Mouse (Mus musculus) intestine, embryonic 14.5 days (tissue): ENCODE measurements at regions not wholly inside any gene's neighbourhood (a gene's known extent, or its start where the extent isn't known, plus 50 kb on each side); places are given as distances from the start of the nearest gene placed in this dataset.

ENCODE experiments used
- ATAC-seq: fragments of 200-750 bp; cut with Nextera tagmentation; replicated peaks from 2 replicates; pipeline ENCODE4 v1.8.0; 2017; ENCODE audit warnings: low read depth, moderate number of reproducible peaks, moderate TSS enrichment, moderate library complexity; ENCODE audit not compliant: low FRiP score, low TSS enrichment
- DNase-seq: peaks from one replicate; pipeline ENCODE4 v3.0.0-alpha.2; 2018; ENCODE audit warnings: low spot score
- H3K27ac ChIP-seq: fragments of 300-500 bp; sonication (generic); 2 replicates; pipeline ENCODE4 v1.5.1; 2014; ENCODE audit warnings: low read depth, mild to moderate bottlenecking, control low read depth
- H3K27me3 ChIP-seq: fragments of 300-500 bp; sonication (generic); replicated peaks from 2 replicates; pipeline ENCODE4 v1.6.1; 2014; ENCODE audit warnings: low read length, control low read depth; ENCODE audit not compliant: control insufficient read depth, insufficient read depth
- H3K36me3 ChIP-seq: fragments of 300-500 bp; sonication (generic); 2 replicates; pipeline ENCODE4 v1.6.1; 2014; ENCODE audit warnings: low read length, control low read depth; ENCODE audit not compliant: control insufficient read depth, insufficient read depth
- H3K4me1 ChIP-seq: fragments of 300-500 bp; sonication (generic); replicated peaks from 2 replicates; pipeline ENCODE4 v1.6.1; 2014; ENCODE audit warnings: low read length, control low read depth, mixed read lengths; ENCODE audit not compliant: control insufficient read depth, insufficient read depth
- H3K4me2 ChIP-seq: fragments of 300-500 bp; sonication (generic); 2 replicates; pipeline ENCODE4 v1.6.1; 2014; ENCODE audit warnings: low read length
- H3K4me3 ChIP-seq: fragments of 300-500 bp; sonication (generic); 2 replicates; pipeline ENCODE4 v1.5.1; 2014; ENCODE audit warnings: low read depth, low read length, control low read depth, mixed read lengths
- H3K9ac ChIP-seq: fragments of 300-500 bp; sonication (generic); 2 replicates; pipeline ENCODE4 v1.6.1; 2014; ENCODE audit warnings: mild to moderate bottlenecking, low read length
- H3K9me3 ChIP-seq: fragments of 300-500 bp; sonication (generic); 2 replicates; pipeline ENCODE4 v1.6.1; 2016; ENCODE audit warnings: low read length, control low read depth; ENCODE audit not compliant: control insufficient read depth
- WGBS: fragments of 180-500 bp; shearing (Covaris S2); extraction: QIAGEN DNeasy Blood & Tissue Kit; methylation state at CpG from one replicate; pipeline ENCODE4 v1.1.7; 2014; 5-methylcytosine and 5-hydroxymethylcytosine counted together

- no peak for DNase-seq
- H3K9me3 ChIP-seq: no peaks in the 10 kb centered on the region
- H3K4me1 ChIP-seq: peaks cover 12% of the 10 kb centered on the region
- H3K4me3 ChIP-seq: no peak overlapping the region
- H3K4me2 ChIP-seq: no peak overlapping the region
- no peaks in the 10 kb centered on the region for H3K27me3 ChIP-seq
- H3K36me3 ChIP-seq: no peaks in the 10 kb centered on the region
- WGBS: 71% methylated on average over 5 of the region's 5 CpGs
- no peak overlapping the region for H3K27ac ChIP-seq
- H3K9ac ChIP-seq: no peak overlapping the region
- no peak for ATAC-seq
Measured at GRCm38 (mm10) chr8:26887551-26887950, 89.6 kb upstream of the Zfp703 start.

DNA sequence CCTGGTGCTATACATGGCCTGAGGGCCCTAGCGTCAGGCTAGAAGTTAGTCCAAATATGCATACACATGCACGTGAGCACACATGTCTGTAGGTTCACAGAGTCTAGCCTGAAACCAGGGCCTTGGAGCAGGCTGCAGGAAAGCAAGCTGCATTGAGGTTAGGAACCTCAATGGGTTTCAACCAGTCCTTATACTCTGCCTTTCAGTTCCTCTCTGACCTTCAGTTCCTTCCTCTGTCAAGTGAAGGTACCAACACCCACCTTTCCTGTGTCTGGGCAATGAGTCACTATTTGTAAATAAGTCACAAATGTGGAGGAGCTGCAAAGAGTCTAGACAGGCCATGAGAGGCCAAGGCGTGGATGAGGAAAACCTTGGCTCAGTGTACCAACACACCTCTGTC is 89.1 kb upstream of the Zfp703 start:
- Histone ChIP-seq H3K36me3 (no peaks in the 10 kb centered on the region), H3K27me3 (no peaks in the 10 kb centered on the region), H3K4me3 (no peak overlapping the region), H3K4me1 (peaks cover 12% of the 10 kb centered on the region), H3K9me3 (no peaks in the 10 kb centered on the region), H3K9ac (no peak overlapping the region), H3K27ac (no peak overlapping the region), H3K4me2 (no peak overlapping the region)
- ATAC-seq (peak; percentile 25; the same call in 1 of the 2 replicates), DNase-seq (no peak)
- WGBS: 62% methylated on average over 3 of the region's 3 CpGs

GRCm38 (mm10) chr8:26891881-26892280 is 85.2 kb upstream of the Zfp703 start:
- no peak overlapping the region for H3K9ac ChIP-seq
- no peaks in the 10 kb centered on the region for H3K36me3 ChIP-seq
- H3K4me3 ChIP-seq: no peak overlapping the region
- DNase-seq (no peak), ATAC-seq (no peak)
- 75% methylated on average over 11 of the region's 11 CpGs for WGBS
- no peak overlapping the region for H3K27ac ChIP-seq
- no peaks in the 10 kb centered on the region; the same call in 1 of the 2 replicates for H3K4me1 ChIP-seq
- H3K4me2 ChIP-seq: no peak overlapping the region
- H3K9me3 ChIP-seq: no peaks in the 10 kb centered on the region
- no peaks in the 10 kb centered on the region; the same call in 1 of the 2 replicates for H3K27me3 ChIP-seq

- no peak for ATAC-seq
Measured at GRCm38 (mm10) chr8:26892380-26892779, 84.7 kb upstream of the Zfp703 start.

GRCm38 (mm10) chr8:26895867-26896266 is 81.3 kb upstream of the Zfp703 start:
- Histone ChIP-seq H3K27ac (no peak overlapping the region), H3K9ac (no peak overlapping the region), H3K4me3 (no peak overlapping the region), H3K4me1 (no peaks in the 10 kb centered on the region), H3K27me3 (no peaks in the 10 kb centered on the region; the same call in 1 of the 2 replicates), H3K9me3 (no peaks in the 10 kb centered on the region), H3K36me3 (no peaks in the 10 kb centered on the region), H3K4me2 (no peak overlapping the region)
- WGBS: 83% methylated on average over 11 of the region's 11 CpGs
- ATAC-seq (no peak), DNase-seq (no peak)

More at GRCm38 (mm10) chr8:26892380-26892779, 84.7 kb upstream of the Zfp703 start:
- no peaks in the 10 kb centered on the region for H3K36me3 ChIP-seq
- no peaks in the 10 kb centered on the region for H3K9me3 ChIP-seq
- H3K4me1 ChIP-seq: no peaks in the 10 kb centered on the region; the same call in 1 of the 2 replicates
- WGBS: 83% methylated on average over 7 of the region's 7 CpGs
- no peak overlapping the region for H3K9ac ChIP-seq
- H3K4me2 ChIP-seq: no peak overlapping the region
- no peak for DNase-seq
- H3K27ac ChIP-seq: no peak overlapping the region
- no peaks in the 10 kb centered on the region; the same call in 1 of the 2 replicates for H3K27me3 ChIP-seq
- H3K4me3 ChIP-seq: no peak overlapping the region

DNA sequence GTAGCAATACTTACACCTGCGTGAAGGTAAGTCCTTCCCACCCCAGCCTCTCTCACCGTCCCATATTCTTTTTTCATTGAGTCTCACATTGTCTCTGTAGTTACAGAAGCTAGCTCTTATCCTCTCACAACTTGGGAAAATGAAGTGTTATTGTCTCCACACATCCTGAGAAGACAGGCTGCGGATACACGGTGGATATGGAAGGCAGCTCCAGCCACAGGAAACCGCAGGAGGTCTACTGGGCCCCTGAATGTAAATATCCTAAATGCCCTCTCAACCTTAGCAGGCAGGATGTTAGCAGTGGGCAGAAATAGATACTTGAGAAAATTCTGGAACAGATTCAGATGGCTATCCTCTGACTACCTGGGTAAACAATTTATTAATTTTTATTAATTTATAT is 73.8 kb upstream of the Zfp703 start:
- no peak for DNase-seq
- H3K9me3 ChIP-seq: no peaks in the 10 kb centered on the region
- H3K9ac ChIP-seq: no peak overlapping the region
- H3K4me1 ChIP-seq: peaks cover 9% of the 10 kb centered on the region; the same call in 1 of the 2 replicates
- H3K4me3 ChIP-seq: no peak overlapping the region
- ATAC-seq: no peak
- 53% methylated on average over 5 of the region's 5 CpGs for WGBS
- H3K27me3 ChIP-seq: no peaks in the 10 kb centered on the region
- H3K4me2 ChIP-seq: no peak overlapping the region
- no peak overlapping the region for H3K27ac ChIP-seq
- no peaks in the 10 kb centered on the region for H3K36me3 ChIP-seq

GRCm38 (mm10) chr8:26906257-26906656 is 70.9 kb upstream of the Zfp703 start:
- Histone ChIP-seq H3K36me3 (no peaks in the 10 kb centered on the region), H3K27me3 (no peaks in the 10 kb centered on the region), H3K4me3 (no peak overlapping the region), H3K9ac (no peak overlapping the region), H3K4me2 (no peak overlapping the region), H3K9me3 (no peaks in the 10 kb centered on the region), H3K4me1 (peaks cover 9% of the 10 kb centered on the region; the same call in 1 of the 2 replicates), H3K27ac (no peak overlapping the region)
- no peak for DNase-seq
- no peak for ATAC-seq
- WGBS: 84% methylated on average over 4 of the region's 4 CpGs

DNA sequence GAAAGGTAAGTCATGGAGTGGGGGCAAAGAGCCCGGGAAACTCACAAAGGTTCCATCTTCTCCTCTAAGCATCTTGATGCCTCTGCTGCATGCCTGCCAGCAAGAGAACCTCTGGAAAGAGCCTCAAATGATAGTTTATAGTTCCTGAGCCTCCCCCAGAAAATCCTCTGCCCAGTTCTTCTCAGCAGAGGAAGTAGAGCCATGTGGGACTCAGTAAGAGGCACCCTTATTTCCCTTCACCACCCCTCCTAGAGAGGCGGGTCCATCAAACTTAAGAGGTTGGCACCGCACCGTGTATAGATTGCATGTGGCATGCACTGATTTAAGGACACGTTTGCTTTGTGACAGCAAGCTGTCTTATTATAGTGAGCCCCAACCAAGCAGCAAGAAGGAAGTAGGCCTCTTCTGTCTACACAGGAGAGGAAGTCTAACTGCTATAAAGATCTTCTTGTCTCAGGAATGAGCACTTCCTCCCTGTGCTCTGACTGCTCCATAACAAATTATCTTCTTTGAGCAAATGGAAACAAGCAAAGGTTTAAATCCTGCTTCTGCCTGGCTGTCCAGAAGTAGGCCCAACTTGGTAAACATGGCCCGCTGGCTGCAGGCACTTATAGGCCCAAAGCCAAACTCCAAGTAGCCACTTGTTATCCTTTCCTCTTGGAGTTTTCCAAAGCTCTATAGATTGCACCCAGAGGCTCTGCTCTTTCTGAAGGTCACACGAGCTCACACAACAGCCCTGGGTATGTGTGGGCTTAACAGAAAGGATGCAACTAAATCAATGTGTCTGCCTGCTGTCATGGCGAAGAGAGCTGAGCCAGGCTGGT is 69.6 kb upstream of the Zfp703 start:
- Histone ChIP-seq H3K36me3 (no peaks in the 10 kb centered on the region), H3K9ac (no peak overlapping the region), H3K27me3 (no peaks in the 10 kb centered on the region), H3K4me3 (no peak overlapping the region), H3K9me3 (no peaks in the 10 kb centered on the region), H3K4me2 (no peak overlapping the region), H3K27ac (0 out of 2 replicates have a peak overlapping the region, but pooled peaks have one; percentile 8), H3K4me1 (peaks cover 9% of the 10 kb centered on the region; the same call in 1 of the 2 replicates)
- 0 out of 2 replicates have a peak, but pooled peaks have one; percentile 5 for ATAC-seq
- 62% methylated on average over 8 of the region's 8 CpGs for WGBS
- no peak for DNase-seq

GRCm38 (mm10) chr8:26910186-26910585 is 66.9 kb upstream of the Zfp703 start:
- ATAC-seq (no peak), DNase-seq (no peak)
- Histone ChIP-seq H3K4me3 (no peak overlapping the region), H3K27ac (no peak overlapping the region), H3K27me3 (no peaks in the 10 kb centered on the region), H3K36me3 (no peaks in the 10 kb centered on the region), H3K4me2 (no peak overlapping the region), H3K9me3 (no peaks in the 10 kb centered on the region), H3K4me1 (peaks cover 22% of the 10 kb centered on the region), H3K9ac (no peak overlapping the region)
- 90% methylated on average over 3 of the region's 3 CpGs for WGBS
